Mouse (Mus musculus) bone marrow, adult 2 months (tissue): ENCODE results near the gene Sema3b. TPM values are rescaled to one million over a fixed set of nuclear protein-coding genes. Genes with fewer than 3 reads are reported as not detected.
A peak's percentile ranks its signal among the peaks of the same experiment; 100 is the strongest.

ENCODE experiments used
- H3K27ac ChIP-seq: fragments of 200-500 bp; 2 replicates; pipeline ENCODE4 v1.5.1; 2012; ENCODE audit warnings: low read depth, mild to moderate bottlenecking, control low read depth, inconsistent platforms, low read length; ENCODE audit not compliant: control insufficient read depth, poor library complexity, insufficient read depth
- H3K4me1 ChIP-seq: fragments of 200-500 bp; 2 replicates; pipeline ENCODE4 v1.6.1; 2011; ENCODE audit warnings: low read length; ENCODE audit not compliant: control insufficient read depth, insufficient read depth
- H3K4me3 ChIP-seq: fragments of 200-500 bp; replicated peaks from 2 replicates; pipeline ENCODE3; 2011; ENCODE audit warnings: mild to moderate bottlenecking, low read depth, low read length, control low read depth; ENCODE audit not compliant: control insufficient read depth
- CTCF ChIP-seq: fragments of 200-500 bp; IDR thresholded peaks from 2 replicates; pipeline ENCODE4 v1.5.1; 2011; ENCODE audit warnings: low read length, control low read depth; ENCODE audit not compliant: control insufficient read depth, insufficient read depth
- POLR2A ChIP-seq: fragments of 200-500 bp; IDR thresholded peaks from 2 replicates; pipeline ENCODE4 v1.6.1; 2011; ENCODE audit warnings: low read depth, mild to moderate bottlenecking, control low read depth, low read length, borderline replicate concordance; ENCODE audit not compliant: control insufficient read depth
- WGBS: fragments of 180-500 bp; shearing (Covaris S2); methylation state at CpG from one replicate; pipeline ENCODE4 v1.1.7; 2018; 5-methylcytosine and 5-hydroxymethylcytosine counted together
- polyA plus RNA-seq: library from polyadenylated mRNA; stranded (reverse); fragments of >200 nt; gene quantifications from 2 replicates; pipeline ENCODE4 v1.2.4, GENCODE M21; 2011; ENCODE audit warnings: low replicate concordance; ENCODE audit not compliant: missing spikeins, insufficient read depth, insufficient read length

Sema3b gene
- polyA plus RNA-seq, 1 experiment = not detected

DNA sequence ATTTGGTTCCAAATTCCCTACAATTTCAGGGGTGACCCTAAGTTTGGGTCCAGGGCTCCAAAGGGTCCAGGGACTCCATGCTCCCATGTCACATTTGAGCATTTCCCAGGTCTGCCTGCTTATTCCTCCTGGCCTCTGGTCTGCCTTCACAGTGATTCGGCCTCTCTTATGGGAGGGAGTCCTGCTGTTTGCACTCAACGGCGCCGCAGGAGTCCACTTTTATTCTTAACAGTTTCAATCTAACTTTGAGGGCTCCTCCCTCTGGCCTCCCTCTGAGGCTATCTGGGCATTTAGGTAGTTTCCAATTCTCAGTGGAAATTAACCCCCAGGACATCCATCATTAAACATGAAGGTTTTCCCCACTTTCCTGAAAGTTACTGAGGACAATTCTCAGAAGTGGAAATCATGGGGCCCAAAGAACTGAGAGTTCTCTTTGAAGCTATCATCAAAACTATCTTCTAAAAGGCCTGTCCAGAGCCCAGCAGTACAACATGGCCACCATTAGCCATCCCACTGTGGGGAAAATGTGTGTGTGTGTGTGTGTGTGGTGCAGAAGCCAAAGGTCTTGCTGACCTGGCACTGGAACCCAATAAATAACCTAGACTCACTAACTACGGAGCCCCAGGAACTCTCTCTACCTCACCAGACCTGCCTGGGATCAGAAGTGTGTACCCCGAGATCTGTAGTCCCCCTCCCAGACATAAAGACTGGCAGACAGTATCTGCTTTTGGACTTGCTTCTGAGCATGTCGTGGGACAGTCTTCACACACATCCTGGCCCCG, 14.6 kb downstream of the Sema3b start:
- H3K4me1 ChIP-seq = peaks cover 2% of the 10 kb centered on the region; the same call in 1 of the 2 replicates
- WGBS = 91% methylated on average over 8 of the region's 8 CpGs
- no peak overlapping the region for H3K27ac ChIP-seq
- no peak overlapping the region for H3K4me3 ChIP-seq
- TF ChIP-seq CTCF (no peak), POLR2A (no peak)

DNA sequence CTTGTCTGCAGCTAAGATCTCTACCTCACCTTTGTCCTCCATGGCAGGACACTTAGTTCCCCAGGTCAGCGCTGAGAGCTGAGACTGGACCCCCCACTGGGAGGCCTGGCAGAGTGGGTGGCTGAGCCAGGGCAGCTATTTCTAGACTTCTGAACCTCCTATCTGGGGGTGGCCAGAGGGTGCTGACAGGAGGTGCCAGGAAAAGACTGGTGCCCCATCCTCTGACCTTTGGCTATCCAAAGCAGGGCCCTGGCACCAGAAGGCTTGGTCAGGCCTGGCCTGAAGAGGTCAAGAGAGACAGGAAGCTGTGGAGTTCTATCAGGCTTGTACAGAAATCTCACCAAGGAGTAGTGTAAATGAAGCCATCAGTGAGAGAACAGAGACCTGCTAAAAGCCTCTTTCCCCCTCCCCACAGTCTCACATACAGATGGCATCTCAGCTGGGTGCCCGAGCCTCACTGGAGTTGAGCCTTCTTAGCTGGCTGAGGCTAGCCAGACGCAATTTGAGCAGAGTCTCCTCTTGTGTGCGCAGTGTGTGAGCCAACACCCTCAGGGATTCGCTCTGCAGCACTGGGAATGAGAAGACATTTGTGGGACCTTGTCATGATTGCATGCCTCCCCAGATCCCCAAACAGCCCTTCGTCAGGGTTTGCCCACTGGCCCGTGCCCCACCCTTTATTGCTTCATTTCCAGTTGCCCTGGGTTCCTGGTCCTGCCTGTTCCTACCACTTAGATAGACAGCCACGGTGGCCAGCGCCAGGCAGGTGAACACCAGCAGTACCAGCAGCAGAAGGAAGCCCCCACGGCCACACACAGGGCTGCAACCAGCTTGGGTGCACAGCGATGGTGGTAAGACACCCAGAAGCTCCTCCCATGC, 15.7 kb downstream of the Sema3b start:
- TF ChIP-seq POLR2A = no peak
- TF ChIP-seq CTCF = no peak
- no peak overlapping the region for H3K4me3 ChIP-seq
- H3K4me1 ChIP-seq = peaks cover 2% of the 10 kb centered on the region; the same call in 1 of the 2 replicates
- H3K27ac ChIP-seq = no peak overlapping the region
- WGBS = 72% methylated on average over 11 of the region's 11 CpGs

DNA sequence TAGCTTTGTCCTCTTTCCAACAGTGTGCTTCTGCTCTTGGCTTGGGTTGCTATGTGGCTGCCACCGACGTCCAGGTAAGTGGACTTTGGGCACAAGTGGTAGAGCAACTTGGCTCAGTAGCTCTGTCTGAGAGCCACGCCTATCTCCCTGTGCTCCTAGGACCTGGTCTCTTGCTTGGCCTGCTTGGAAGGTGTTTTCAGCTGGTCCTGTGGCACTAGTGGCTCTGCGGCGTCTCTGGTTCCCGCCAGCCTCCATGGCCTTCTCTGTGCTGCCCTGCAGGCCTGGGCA, 18.3 kb downstream of the Sema3b start:
- H3K4me3 ChIP-seq = no peak overlapping the region
- WGBS = 92% methylated on average over 6 of the region's 6 CpGs
- TF ChIP-seq POLR2A = no peak
- no peak for TF ChIP-seq CTCF
- H3K4me1 ChIP-seq = peaks cover 3% of the 10 kb centered on the region; the same call in 1 of the 2 replicates
- 0 out of 2 replicates have a peak overlapping the region, but pooled peaks have one; percentile 89 for H3K27ac ChIP-seq

DNA sequence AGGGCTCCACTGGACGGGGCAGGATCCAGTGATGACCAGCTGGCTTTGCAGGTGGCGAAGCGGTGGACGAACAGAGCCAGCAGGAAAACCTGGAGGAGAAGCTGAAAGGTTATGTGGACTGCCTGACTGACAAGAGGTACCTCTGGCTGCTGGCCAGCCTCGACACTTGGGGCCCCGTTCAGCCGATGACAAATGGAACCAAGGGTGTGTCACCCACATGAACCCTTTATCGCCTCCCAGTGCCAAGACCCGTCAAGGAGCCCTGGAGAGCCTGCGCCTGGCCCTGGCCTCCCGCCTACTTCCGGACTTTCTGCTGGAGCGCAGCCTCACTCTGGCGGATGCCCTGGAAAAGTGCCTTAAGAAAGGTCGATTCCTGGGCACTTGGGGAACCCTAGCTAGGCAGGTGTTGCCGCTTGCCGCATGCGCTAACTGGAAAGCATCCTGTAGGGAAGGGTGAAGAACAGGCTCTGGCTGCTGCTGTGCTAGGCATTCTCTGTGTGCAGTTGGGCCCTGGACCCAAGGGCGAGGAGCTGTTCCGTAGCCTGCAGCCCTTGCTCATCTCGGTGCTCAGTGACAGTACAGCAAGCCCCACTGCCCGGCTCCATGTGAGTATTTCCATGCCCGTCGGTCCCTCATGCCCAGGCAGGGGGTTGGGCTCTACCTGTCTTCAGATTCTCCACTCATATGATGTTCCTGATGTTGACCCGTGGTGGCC, 18.8 kb downstream of the Sema3b start:
- 76% methylated on average over 25 of the region's 25 CpGs for WGBS
- Histone ChIP-seq H3K4me3 (peak overlapping the region; percentile 50), H3K27ac (peak overlapping the region; percentile 89), H3K4me1 (peaks cover 3% of the 10 kb centered on the region; the same call in 1 of the 2 replicates)
- no peak for TF ChIP-seq POLR2A
- TF ChIP-seq CTCF = no peak

DNA sequence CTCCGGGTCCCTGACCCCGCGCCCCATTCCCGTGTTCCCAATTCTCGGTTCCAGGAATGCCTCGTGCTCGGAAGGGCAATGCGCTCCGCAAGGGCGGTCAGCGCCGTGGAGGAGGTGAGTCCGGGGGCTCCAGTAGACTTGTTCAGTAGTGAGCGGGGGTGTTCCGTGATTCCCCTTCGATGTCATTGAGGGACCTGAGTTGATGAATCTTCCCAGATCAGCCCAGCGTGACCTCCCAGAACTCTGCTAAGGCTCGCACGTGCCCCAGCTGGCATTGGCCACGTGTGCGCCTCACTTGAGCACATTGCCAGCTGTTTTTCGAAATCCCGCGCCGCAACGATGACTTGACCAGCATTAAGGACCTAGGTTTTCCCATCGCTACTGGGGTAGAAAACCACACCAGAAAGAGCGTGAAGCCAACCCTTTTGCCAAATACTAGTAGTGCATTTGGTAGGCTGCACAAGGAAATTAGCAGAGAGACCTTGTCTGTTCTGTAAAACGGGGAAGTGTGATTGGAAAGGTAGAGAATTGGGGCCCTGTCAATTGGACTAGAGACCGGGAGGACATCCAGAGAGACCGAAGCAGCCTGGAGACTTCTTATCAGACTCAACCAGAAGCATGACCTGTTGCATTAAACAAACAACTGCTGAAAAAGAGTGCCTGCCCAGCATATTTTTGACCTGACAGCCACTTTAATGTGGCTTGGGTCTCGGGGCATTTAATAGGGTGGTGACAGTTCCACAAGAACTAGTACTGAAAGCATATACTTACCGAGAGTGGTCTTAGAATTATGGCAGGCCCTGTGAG, 21.0 kb downstream of the Sema3b start:
- WGBS = under 1% methylated on average over 33 of the region's 33 CpGs
- Histone ChIP-seq H3K27ac (peak overlapping the region; percentile 89), H3K4me3 (peak overlapping the region; percentile 79), H3K4me1 (peaks cover 1% of the 10 kb centered on the region; the same call in 1 of the 2 replicates)
- TF ChIP-seq CTCF = no peak
- no peak for TF ChIP-seq POLR2A

DNA sequence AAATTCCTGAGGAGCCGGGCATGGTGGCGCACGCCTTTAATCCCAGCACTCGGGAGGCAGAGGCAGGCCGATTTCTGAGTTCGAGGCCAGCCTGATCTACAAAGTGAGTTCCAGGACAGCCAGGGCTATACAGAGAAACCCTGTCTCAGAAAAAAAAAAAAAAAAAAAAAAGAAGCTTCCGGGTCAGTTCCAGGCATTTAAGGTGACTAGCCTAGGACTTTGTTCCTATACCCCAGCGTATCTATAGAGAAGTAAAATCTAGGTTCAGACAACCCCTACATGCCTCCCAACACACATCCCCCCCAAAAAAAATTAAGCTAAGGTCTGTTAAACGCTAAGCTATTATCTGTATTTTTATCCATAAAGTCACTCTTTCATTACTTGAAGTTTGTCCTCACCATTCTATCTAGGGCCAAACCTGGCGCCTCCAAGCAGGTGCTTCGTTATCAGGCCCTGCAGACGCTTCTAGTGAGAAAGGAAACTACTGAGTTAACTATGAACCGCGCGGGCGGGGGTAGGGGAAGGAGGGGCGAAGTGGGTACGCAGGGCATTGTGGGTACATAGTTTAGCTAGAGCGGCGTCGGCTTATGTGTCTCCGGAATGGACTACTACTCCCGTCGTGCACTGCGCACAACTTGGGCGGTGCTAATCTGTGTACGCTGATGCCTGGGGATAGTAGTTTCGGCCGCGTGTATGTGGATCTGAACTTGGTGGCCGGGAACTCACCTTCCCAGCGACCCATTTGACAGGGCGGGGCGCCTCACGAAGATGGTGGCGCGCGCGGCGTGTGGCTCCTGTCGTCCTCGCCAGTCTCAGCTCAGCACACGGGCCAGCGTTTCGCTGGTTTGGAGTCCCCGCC, 21.8 kb downstream of the Sema3b start, which contains the start of gene Ifrd2:
TSS of gene Ifrd2 (plus strand) at position 669 of the 859 bp plus-strand sequence.
- WGBS = 10% methylated on average over 46 of the region's 46 CpGs
- TF ChIP-seq CTCF (no peak), POLR2A (peak; percentile 93)
- peaks cover 1% of the 10 kb centered on the region; the same call in 1 of the 2 replicates for H3K4me1 ChIP-seq

DNA sequence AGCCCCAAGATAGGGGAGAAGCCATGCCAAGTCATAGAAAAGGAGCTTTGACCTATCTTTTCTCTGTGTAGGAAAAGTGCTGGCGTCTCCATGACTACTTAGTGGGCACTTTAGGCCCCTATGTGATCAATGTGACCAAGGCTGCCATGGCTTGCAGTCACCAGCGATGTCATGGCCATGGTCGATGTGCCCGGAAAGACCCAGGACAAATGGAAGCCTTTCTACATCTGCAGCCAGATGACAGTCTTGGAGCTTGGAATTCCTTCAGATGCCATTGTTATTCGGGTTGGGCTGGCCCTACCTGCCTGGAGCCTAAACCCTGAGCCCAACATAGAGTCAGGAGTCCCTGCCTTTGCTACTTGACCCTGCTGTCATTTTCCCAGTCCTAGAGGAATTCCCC, 22.5 kb downstream of the Sema3b start:
- peak overlapping the region; percentile 48 for H3K4me3 ChIP-seq
- no peak for TF ChIP-seq CTCF
- TF ChIP-seq POLR2A = no peak
- H3K4me1 ChIP-seq = peaks cover 1% of the 10 kb centered on the region; the same call in 1 of the 2 replicates
- WGBS = 84% methylated on average over 5 of the region's 5 CpGs
- peak overlapping the region; percentile 73 for H3K27ac ChIP-seq

More for the DNA sequence above, 21.8 kb downstream of the Sema3b start, which contains the start of gene Ifrd2:
- Histone ChIP-seq H3K4me3 (peak within 1 kb of the TSS; percentile 79), H3K27ac (peak within 1 kb of the TSS; percentile 89)
